Mouse (Mus musculus) cerebellum, postnatal 14 days (tissue): Measurements from ENCODE around the gene Olfr630.
"Not testable (repeated sequence)": the region's sequence is repeated elsewhere in the genome, so short reads cannot be mapped to it uniquely, and the experiment has no call there.

ENCODE experiments used
- DNase-seq, 2 experiments: peaks; one replicate each; pipeline ENCODE4 v3.0.0; 2021; ENCODE audit warnings: mixed read lengths in 2 of 2

Olfr630 gene

GRCm38 (mm10) chr7:103757233-103757632 lies at the start of gene Olfr630:
Olfr630 (minus strand) TSS chr7:103757333.
- no peak for DNase-seq

DNA sequence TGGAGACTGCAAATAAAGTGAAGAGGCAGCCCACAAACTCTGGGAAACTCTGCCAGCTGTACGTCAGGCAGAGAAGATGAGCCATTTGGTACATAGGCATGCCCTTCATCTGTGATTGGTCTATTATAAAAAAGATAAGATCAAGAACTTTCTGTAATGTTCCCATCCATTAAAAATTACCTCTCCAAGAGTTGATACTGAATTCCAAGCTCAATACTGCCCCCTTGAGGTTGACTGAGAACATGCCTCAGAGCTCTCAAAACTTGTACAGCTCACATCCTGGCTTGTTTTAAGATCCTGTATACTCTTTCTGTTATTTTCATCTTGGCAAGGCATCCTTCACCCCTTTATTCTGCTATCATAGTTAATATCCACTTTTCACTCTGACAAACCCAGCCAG lies 49.7 kb upstream of the Olfr630 start:
- peak; percentile 2 to 4 for DNase-seq

GRCm38 (mm10) chr7:103792669-103793388 lies 35.7 kb upstream of the Olfr630 start:
- no peak for DNase-seq

- no peak for DNase-seq
Measured at GRCm38 (mm10) chr7:103791721-103792120, 34.6 kb upstream of the Olfr630 start, which contains the start of gene Olfr67. Olfr67 (minus strand) TSS chr7:103791821.

- DNase-seq, result no peak
Measured at GRCm38 (mm10) chr7:103779598-103779997, 22.5 kb upstream of the Olfr630 start, which contains the start of gene Olfr68. Olfr68 (minus strand) TSS chr7:103779698.

DNA sequence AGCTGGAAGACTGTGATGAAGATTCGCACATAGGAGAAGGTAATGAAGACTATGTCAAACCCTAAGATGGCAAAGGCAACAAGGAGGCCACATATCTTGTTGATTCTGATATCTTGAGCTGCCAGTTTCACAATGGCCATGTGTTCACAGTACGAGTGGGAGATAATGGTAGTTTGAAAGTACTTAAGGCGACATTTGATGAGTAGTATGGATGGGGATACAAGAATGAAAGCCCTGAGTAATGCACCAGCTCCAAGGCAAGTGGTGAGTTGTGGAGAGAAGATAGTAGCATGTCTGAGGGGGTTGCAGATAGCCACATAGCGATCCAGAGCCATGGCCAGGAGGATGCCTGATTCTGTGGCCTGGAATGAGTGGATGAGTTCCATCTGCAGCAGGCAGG lies 20.5 kb upstream of the Olfr630 start:
- DNase-seq, result not testable (repeated sequence)

DNA sequence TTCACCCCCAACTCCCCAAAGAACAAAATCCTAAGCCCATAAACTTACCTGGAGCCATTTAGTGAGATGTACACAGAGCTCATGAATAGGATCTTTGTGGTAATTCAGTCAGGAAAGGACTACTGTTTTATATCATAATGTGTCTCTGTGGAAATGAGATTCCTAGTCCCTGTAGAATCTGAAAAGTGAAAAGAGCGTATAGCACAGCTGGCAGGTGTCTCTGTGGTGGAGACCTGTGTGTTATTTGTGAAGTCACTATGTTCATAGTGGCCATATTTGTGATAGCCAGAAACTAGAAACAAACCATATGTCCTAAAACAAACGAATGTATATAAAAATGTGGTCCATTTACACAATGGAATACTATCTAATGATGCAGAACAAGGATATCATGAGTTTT lies 14.4 kb upstream of the Olfr630 start, which contains the start of gene Olfr69:
TSS of gene Olfr69 (minus strand) at position 101 of the 400 bp plus-strand sequence.
- DNase-seq, result no peak

DNA sequence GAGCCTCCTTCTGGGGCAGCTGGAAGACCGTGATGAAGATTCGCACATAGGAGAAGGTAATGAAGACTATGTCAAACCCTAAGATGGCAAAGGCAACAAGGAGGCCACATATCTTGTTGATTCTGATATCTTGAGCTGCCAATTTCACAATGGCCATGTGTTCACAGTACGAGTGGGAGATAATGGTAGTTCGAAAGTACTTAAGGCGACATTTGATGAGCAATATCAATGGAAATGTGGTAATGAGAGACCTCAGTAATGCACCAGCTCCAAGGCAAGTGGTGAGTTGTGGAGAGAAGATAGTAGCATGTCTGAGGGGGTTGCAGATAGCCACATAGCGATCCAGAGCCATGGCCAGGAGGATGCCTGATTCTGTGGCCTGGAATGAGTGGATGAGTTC lies 10.6 kb upstream of the Olfr630 start:
- DNase-seq, result not testable (repeated sequence)

DNA sequence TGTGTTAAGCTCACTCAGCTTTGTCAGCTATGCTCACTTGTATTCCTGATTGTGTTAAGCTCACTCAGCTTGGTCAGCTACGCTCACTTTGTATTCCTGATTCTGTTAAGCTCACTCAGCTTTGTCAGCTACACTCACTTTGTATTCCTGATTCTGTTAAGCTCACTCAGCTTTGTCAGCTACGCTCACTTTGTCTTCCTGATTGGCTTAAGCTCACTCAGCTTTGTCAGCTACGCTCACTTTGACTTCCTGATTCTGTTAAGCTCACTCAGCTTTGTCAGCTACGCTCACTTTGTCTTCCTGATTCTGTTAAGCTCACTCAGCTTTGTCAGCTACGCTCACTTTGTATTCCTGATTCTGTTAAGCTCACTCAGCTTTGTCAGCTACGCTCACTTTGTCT lies 5.1 kb upstream of the Olfr630 start:
- not testable (repeated sequence) for DNase-seq

DNA sequence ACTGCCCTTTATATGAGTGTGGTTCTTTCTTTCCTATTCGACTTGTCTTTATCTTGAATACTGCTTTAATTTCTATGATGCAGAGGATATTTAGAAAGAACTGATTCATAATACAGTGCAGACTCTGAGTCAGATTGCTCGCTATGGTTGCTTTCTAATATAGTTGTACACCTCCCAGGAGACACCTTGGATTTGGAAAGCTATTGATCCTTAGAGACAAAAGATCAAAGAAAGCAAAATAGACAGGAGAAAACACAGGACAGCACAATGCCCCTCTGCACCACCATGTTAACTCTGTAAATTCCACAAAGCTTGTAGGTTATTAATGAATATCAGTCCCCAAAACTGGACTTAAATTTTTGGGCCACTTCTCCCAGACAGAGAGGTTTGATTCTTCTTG lies 12.3 kb downstream of the Olfr630 start, which contains the start of gene Olfr629:
TSS of gene Olfr629 (minus strand) at position 101 of the 400 bp plus-strand sequence.
- DNase-seq, result no peak

DNA sequence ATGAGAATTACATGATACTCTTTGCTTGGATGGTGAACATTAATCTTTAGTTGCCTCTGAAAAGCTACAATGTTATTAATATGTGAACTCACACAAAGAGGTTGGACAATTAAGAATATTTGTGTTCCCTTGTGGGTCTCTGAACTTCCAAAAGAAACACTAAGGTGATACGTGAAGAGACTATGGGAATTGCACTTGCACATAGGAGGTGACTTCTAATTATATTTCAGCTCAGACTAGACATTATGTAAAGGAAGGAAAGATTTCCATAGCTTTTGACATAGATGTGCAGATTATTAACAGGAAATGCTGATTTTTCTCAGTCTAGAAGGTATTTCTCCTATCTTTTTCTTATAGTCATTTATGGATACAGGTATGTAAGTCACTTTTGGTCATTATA lies 27.1 kb downstream of the Olfr630 start, which contains the start of gene Olfr628:
TSS of gene Olfr628 (plus strand) at position 301 of the 400 bp plus-strand sequence.
- no peak for DNase-seq

GRCm38 (mm10) chr7:103716398-103716797 lies 40.7 kb downstream of the Olfr630 start:
- DNase-seq, result not testable (repeated sequence)

DNA sequence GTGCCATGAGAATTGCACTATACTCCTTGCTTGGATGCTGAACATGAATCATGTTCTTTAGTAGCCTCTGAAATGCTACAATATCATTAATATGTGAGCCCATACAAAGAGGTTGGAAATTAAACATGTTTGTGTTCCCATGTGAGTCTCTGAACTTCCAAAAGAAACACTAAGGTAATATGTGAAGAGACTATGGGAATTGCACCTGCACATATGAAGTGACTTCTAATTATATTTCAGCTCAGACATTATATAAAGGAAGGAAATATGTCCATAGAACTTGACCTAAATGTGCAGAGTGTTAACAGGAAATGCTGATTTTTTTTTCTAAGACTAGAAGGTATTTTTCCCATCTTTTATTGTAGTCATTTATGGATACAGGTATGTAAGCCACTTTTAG lies 42.8 kb downstream of the Olfr630 start, which contains the start of gene Olfr243:
TSS of gene Olfr243 (plus strand) at position 301 of the 400 bp plus-strand sequence.
- no peak for DNase-seq

GRCm38 (mm10) chr7:103712024-103712423 lies 45.1 kb downstream of the Olfr630 start:
- no peak for DNase-seq
